Mouse (Mus musculus) embryonic fibroblast, embryonic 13.5 days (primary cell): Measurements from ENCODE around the gene Lrrfip1. TPM values are rescaled to one million over a fixed set of nuclear protein-coding genes. Genes with fewer than 3 reads are reported as not detected.

Source experiments
- H3K27ac ChIP-seq: 2 replicates; pipeline ENCODE4 v1.5.1; 2012; ENCODE audit warnings: low read length, control low read depth, inconsistent platforms; ENCODE audit not compliant: insufficient read depth
- H3K4me1 ChIP-seq: 2 replicates; pipeline ENCODE4 v1.6.1; 2011; ENCODE audit warnings: low read length; ENCODE audit not compliant: control insufficient read depth, insufficient read depth
- H3K4me3 ChIP-seq: 2 replicates; pipeline ENCODE4 v1.5.1; 2011; ENCODE audit warnings: mild to moderate bottlenecking, control low read depth, low read length; ENCODE audit not compliant: insufficient read depth
- CTCF ChIP-seq: IDR thresholded peaks from 2 replicates; pipeline ENCODE4 v1.5.1; 2011; ENCODE audit warnings: mild to moderate bottlenecking, control low read depth, low read length, moderate library complexity, borderline replicate concordance; ENCODE audit not compliant: insufficient read depth
- POLR2A ChIP-seq: IDR thresholded peaks from 2 replicates; pipeline ENCODE4 v1.6.1; 2011; ENCODE audit warnings: low read depth, mild to moderate bottlenecking, control low read depth, low read length, moderate library complexity
- polyA plus RNA-seq: library from polyadenylated mRNA; stranded (reverse); fragments of >200 nt; gene quantifications from 2 replicates; pipeline ENCODE4 v1.2.4, GENCODE M21; 2011; ENCODE audit warnings: low read depth; ENCODE audit not compliant: missing spikeins, insufficient read length

Gene Lrrfip1
- polyA plus RNA-seq, 1 experiment: 109 TPM

DNA sequence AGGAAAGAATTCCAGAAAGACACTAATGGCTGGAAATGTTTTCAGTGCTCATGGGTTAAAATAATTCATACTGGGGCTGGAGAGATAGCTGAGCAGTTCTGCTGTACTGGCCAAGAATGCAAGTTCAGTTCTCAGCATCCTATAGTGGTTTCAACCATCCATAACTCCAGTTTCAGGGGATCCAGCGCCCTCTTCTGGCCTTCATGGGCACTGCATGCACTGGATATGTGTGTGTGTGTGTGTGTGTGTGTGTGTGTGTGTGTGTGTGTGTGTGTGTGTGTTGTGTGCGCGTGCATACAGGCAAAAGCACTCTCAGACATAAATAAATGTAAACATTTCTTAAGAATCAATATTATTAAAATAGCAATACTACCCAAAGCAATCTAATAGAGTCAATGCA lies 22.8 kb downstream of the Lrrfip1 start:
- H3K4me1 ChIP-seq: peaks cover 34% of the 10 kb centered on the region
- TF ChIP-seq POLR2A (no peak), CTCF (peak; percentile 41; the same call in 1 of the 2 replicates)
- no peak overlapping the region for H3K27ac ChIP-seq
- no peak overlapping the region for H3K4me3 ChIP-seq

- TF ChIP-seq POLR2A: no peak
- no peak for TF ChIP-seq CTCF
- Histone ChIP-seq H3K27ac (peak overlapping the region; percentile 91), H3K4me1 (peaks cover 25% of the 10 kb centered on the region), H3K4me3 (no peak overlapping the region)
These were observed 23.8 kb downstream of the Lrrfip1 start for GRCm38 (mm10) chr1:91022157-91022895.

- no peak overlapping the region for H3K4me3 ChIP-seq
- H3K27ac ChIP-seq: peak overlapping the region; percentile 91
- peaks cover 24% of the 10 kb centered on the region for H3K4me1 ChIP-seq
- TF ChIP-seq POLR2A (no peak), CTCF (no peak)
These were observed 24.7 kb downstream of the Lrrfip1 start for GRCm38 (mm10) chr1:91023230-91023629.

- TF ChIP-seq CTCF (no peak), POLR2A (no peak)
- H3K27ac ChIP-seq: peak overlapping the region; percentile 91
- no peak overlapping the region for H3K4me3 ChIP-seq
- peaks cover 24% of the 10 kb centered on the region for H3K4me1 ChIP-seq
These were observed 25.4 kb downstream of the Lrrfip1 start for GRCm38 (mm10) chr1:91023960-91024359.

- Histone ChIP-seq H3K4me1 (peaks cover 24% of the 10 kb centered on the region), H3K27ac (peak overlapping the region; percentile 91), H3K4me3 (no peak overlapping the region)
- no peak for TF ChIP-seq POLR2A
- no peak for TF ChIP-seq CTCF
These were observed 25.9 kb downstream of the Lrrfip1 start for GRCm38 (mm10) chr1:91024464-91024863.

DNA sequence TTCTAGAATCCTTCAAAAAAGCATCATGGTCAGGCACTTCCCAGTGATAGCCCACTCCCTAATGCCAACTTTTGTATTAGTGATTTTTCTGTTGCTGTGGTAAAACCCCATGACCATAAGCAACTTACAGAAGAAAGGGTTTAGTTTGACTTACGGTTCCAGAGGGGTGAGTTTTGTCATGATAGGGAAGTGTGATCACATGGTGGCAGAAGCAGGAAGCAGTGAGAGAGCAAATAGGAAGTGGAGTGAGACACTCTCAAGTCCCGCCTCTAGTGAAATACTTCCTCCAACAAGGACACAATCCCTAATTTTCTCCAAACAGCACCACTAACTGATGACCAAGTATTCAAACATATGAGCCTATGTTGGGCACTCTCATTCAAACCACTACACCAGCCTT lies 28.4 kb downstream of the Lrrfip1 start:
- TF ChIP-seq POLR2A: no peak
- TF ChIP-seq CTCF: no peak
- Histone ChIP-seq H3K4me1 (peaks cover 22% of the 10 kb centered on the region), H3K4me3 (no peak overlapping the region), H3K27ac (no peak overlapping the region)

DNA sequence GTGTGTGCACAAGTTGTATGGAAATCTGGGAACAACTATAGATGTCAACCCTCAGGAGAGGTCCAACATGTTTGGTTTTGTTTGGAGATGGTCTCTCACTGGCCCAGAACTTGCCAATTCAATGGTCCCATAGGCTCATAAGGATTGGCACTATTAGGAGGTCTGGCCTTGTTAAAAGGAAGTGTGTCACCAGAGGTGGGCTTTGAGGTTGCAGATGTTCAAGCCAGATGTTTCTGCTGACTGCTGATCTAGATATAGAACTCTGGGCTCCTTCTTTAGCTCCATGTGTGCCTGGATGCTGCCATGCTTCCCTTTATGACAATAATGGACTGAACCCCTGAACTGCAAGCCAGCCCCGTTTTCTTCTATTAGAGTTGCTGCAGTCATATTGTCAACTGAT lies 31.8 kb downstream of the Lrrfip1 start:
- Histone ChIP-seq H3K27ac (no peak overlapping the region), H3K4me1 (no peaks in the 10 kb centered on the region), H3K4me3 (no peak overlapping the region)
- TF ChIP-seq POLR2A (no peak), CTCF (no peak)

DNA sequence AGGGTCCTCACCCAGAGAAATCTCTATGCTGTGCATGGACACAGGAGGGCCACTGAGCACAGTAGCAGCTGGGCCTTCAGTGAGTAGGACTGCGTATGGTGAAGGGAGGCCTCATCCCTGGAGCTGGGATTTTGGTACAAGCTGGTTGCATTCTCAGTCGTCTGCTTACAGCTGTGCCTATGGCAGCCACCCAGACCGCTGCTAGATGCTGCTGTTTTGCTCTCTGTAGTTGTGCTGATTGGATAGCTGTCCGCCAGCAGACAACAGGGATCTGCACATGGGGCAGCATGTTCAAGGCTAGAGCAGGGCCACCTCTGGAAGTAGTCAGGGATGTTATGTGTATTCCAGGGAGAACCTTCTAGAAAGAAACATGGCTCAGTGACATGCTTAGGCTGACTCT lies 33.0 kb downstream of the Lrrfip1 start:
- TF ChIP-seq POLR2A (no peak), CTCF (no peak)
- Histone ChIP-seq H3K4me1 (no peaks in the 10 kb centered on the region), H3K4me3 (no peak overlapping the region), H3K27ac (no peak overlapping the region)

- Histone ChIP-seq H3K27ac (no peak overlapping the region), H3K4me3 (no peak overlapping the region), H3K4me1 (no peaks in the 10 kb centered on the region)
- no peak for TF ChIP-seq CTCF
- TF ChIP-seq POLR2A: no peak
These were observed 33.9 kb downstream of the Lrrfip1 start for GRCm38 (mm10) chr1:91032393-91032971.

DNA sequence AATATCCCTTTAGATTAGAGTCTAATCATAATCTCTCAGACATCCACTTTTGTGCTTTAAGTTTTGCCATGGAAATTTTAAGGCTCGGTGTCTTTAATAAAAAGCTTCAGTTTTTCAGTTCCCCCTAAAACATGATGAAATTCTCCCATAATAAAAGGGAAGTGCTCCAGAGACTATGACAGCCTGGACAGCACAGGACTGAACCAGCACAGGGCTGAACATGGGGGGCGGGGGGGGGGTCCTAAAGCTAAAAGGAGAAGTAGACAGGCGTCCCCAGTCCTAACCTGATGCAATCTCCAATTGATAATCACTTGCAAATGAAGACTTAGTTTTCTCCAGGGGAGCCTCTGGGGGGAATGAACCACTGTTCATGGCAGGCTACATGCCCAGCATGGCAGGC lies 36.0 kb downstream of the Lrrfip1 start:
- no peak for TF ChIP-seq CTCF
- TF ChIP-seq POLR2A: no peak
- H3K4me1 ChIP-seq: 0 out of 2 replicates have a peak, but pooled peaks cover under 1% of the 10 kb centered on the region
- no peak overlapping the region for H3K27ac ChIP-seq
- no peak overlapping the region for H3K4me3 ChIP-seq
